Mouse (Mus musculus) olfactory bulb, adult 2 months (tissue): ENCODE measurements around the gene Ak4.

Experiments used
- CTCF ChIP-seq: fragments of 200-500 bp; IDR thresholded peaks from 2 replicates; pipeline ENCODE4 v1.5.1; 2012; ENCODE audit warnings: low read depth, mild to moderate bottlenecking, low read length, moderate library complexity; ENCODE audit not compliant: insufficient read depth
- POLR2A ChIP-seq: fragments of 200-500 bp; IDR thresholded peaks from 2 replicates; pipeline ENCODE4 v1.6.1; 2012; ENCODE audit warnings: mild to moderate bottlenecking, low read depth, low read length, moderate library complexity; ENCODE audit not compliant: insufficient read depth

GRCm38 (mm10) chr4:101511768-101512521, 92.9 kb downstream of the Ak4 start:
- no peak for TF ChIP-seq POLR2A
- TF ChIP-seq CTCF = no peak
